7 mouse cellular contexts compared by ENCODE assay signal in genomic region chr3:121163271-121163819, GRCm38 (mm10). TPM values are rescaled to one million over a fixed set of nuclear protein-coding genes. Genes with fewer than 3 reads are reported as not detected.
A peak's percentile ranks its signal among the peaks of the same experiment; 100 is the strongest.
DNase-seq lines count a peak whose midpoint lies in the region; TF ChIP-seq lines count a peak whose summit lies in the region.

No protein-coding gene starts in this region.

- TF ChIP-seq POLR2A in brain, embryonic 14.5 days (IDR thresholded peaks at IDR 0.05; ENCODE audit: borderline replicate concordance, extremely low read depth, insufficient read depth, insufficient read length, poor library complexity, severe bottlenecking) = no peak

- peak; percentile 71 for TF ChIP-seq CTCF in brain, embryonic 14.5 days (IDR thresholded peaks at IDR 0.05; ENCODE audit: borderline replicate concordance, extremely low read depth, insufficient read depth, insufficient read length)

- peak; percentile 70 for DNase-seq in A20 (ENCODE audit: low read depth, low spot score)
- DNase-seq in CD8-positive naive resting alpha-beta T cell, adult 2 months (ENCODE audit: low read depth in 2 of 2, low spot score in 2 of 2) = peak; percentile 70 to 83
- DNase-seq in brain, embryonic 14.5 days (ENCODE audit: low read depth) = peak; percentile 34
- peak; percentile 43 for DNase-seq in gastrocnemius, adult 18-20 months (ENCODE audit: low spot score)
- peak; percentile 80 to 81 for DNase-seq in kidney, postnatal 4 days
- peak; percentile 68 for DNase-seq in lung, postnatal 25 days (ENCODE audit: low spot score)
- peak; percentile 79 to 91 for DNase-seq in spleen, postnatal 10 days (ENCODE audit: low spot score in 2 of 2)

RNA-seq across cellular contexts. Expression of gene Rwdd3, which starts 8.2 kb away (rescaled TPM):
- polyA plus RNA-seq in brain, embryonic 14.5 days (2012; rRNA removed) = 7.2 and 8.6 TPM in 2 replicates
- total RNA-seq in gastrocnemius, adult 18-20 months (2021) = 1 to 10 TPM; 2.2 to 3.3 TPM

Comparison
In these comparisons a context has a peak if more than half of its experiments do, and no peak if none do; other contexts are left out.
1. Peak in every context shown above with its lines: DNase-seq.
2. DNase-seq: peak in every context shown above with its lines; median percentile 85 in spleen, postnatal 10 days; 80 in kidney, postnatal 4 days; 76 in CD8-positive naive resting alpha-beta T cell, adult 2 months; 70 in A20; 68 in lung, postnatal 25 days; 43 in gastrocnemius, adult 18-20 months; 34 in brain, embryonic 14.5 days.